Mouse (Mus musculus) lung, adult 18-20 months (tissue): ENCODE data around the gene Espl1.
"Not testable (repeated sequence)": the region's sequence is repeated elsewhere in the genome, so short reads cannot be mapped to it uniquely, and the experiment has no call there.

Source experiments
- DNase-seq, 2 experiments: peaks; one replicate each; pipeline ENCODE4 v3.0.0; 2022; ENCODE audit warnings: mixed read lengths in 2 of 2

Gene Espl1

GRCm38 (mm10) chr15:102278726-102279091, 17.4 kb upstream of the Espl1 start:
- DNase-seq: no peak

GRCm38 (mm10) chr15:102279092-102279782, 16.8 kb upstream of the Espl1 start, which contains the start of gene Mfsd5:
Gene Mfsd5 (plus strand): TSS chr15:102279454.
- peak; percentile 81 to 85 for DNase-seq

GRCm38 (mm10) chr15:102279783-102280520, 16.1 kb upstream of the Espl1 start:
- DNase-seq: peak in 1 of 2 experiments; percentile 22

- DNase-seq: no peak
These were observed 15.4 kb upstream of the Espl1 start for GRCm38 (mm10) chr15:102280623-102281022.

GRCm38 (mm10) chr15:102282463-102283292, 13.4 kb upstream of the Espl1 start:
- no peak for DNase-seq

- no peak for DNase-seq
These were observed 12.4 kb upstream of the Espl1 start for GRCm38 (mm10) chr15:102283648-102284047.

- DNase-seq: peak in 1 of 2 experiments; percentile 56
These were observed 8.7 kb upstream of the Espl1 start for GRCm38 (mm10) chr15:102287395-102287794.

- DNase-seq: no peak
These were observed 421 bp downstream of the Espl1 start for GRCm38 (mm10) chr15:102296368-102297006.

GRCm38 (mm10) chr15:102302542-102302941, 6.5 kb downstream of the Espl1 start:
- peak; percentile 81 to 87 for DNase-seq

GRCm38 (mm10) chr15:102308717-102309116, 12.7 kb downstream of the Espl1 start:
- no peak for DNase-seq

GRCm38 (mm10) chr15:102310074-102310845, 14.2 kb downstream of the Espl1 start:
- DNase-seq: peak; percentile 48 to 62

- no peak for DNase-seq
These were observed 15.4 kb downstream of the Espl1 start for GRCm38 (mm10) chr15:102311489-102311888.

- peak; percentile 28 to 39 for DNase-seq
These were observed 19.2 kb downstream of the Espl1 start for GRCm38 (mm10) chr15:102315292-102315691.

- DNase-seq: peak; percentile 69 to 76
These were observed 20.2 kb downstream of the Espl1 start for GRCm38 (mm10) chr15:102316263-102316662.

GRCm38 (mm10) chr15:102324654-102325473, 28.8 kb downstream of the Espl1 start:
- no peak for DNase-seq

GRCm38 (mm10) chr15:102326022-102326576, 30.0 kb downstream of the Espl1 start, which contains the start of gene Pfdn5:
Gene Pfdn5 (plus strand): TSS chr15:102326116.
- peak; percentile 84 to 88 for DNase-seq

GRCm38 (mm10) chr15:102326892-102327291, 30.8 kb downstream of the Espl1 start:
- no peak for DNase-seq

GRCm38 (mm10) chr15:102331610-102332015, 35.5 kb downstream of the Espl1 start, which contains the start of gene Myg1:
Gene Myg1 (plus strand): TSS chr15:102331709.
- DNase-seq: peak; percentile 82 to 86

- no peak for DNase-seq
These were observed 39.2 kb downstream of the Espl1 start for GRCm38 (mm10) chr15:102335254-102335653.

GRCm38 (mm10) chr15:102335925-102336324, 39.9 kb downstream of the Espl1 start:
- DNase-seq: not testable (repeated sequence)
